Mouse (Mus musculus) retina, adult 2 months (tissue): Measurements from ENCODE around the gene Prl3b1.

ENCODE experiments used
- DNase-seq: peaks from one replicate; pipeline ENCODE4 v3.0.0-alpha.2; 2012; ENCODE audit warnings: low read depth, low spot score

Gene Prl3b1

DNA sequence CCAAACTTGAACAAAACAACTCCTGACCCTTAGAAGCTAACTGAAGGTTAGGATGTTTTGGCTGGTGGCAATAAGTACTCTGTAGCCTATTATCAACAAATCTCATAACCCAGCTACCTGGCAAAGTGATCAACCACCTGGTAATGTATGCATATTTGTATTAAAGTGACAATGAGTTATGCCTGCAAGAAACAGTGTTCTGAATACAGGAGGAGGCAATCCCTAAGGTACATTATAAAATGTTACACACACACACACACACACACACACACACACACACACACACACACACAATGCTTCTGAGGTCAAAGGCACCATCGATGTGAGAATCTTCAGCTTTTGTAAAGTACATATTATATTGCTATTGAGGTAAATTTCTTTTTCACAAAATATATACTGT, at the start of gene Prl3b1:
TSS of gene Prl3b1 (plus strand) at position 301 of the 400 bp plus-strand sequence.
- DNase-seq = no peak

GRCm38 (mm10) chr13:27196359-27196758, 45.3 kb upstream of the Prl3b1 start, which contains the start of gene Prl3c1:
Prl3c1 (plus strand) TSS chr13:27196659.
- no peak for DNase-seq

- DNase-seq = no peak
Observed at GRCm38 (mm10) chr13:27259136-27259535, 17.5 kb downstream of the Prl3b1 start, which contains the start of gene Prl3a1. Prl3a1 (plus strand) TSS chr13:27259436.
